Comparison of ENCODE assay signal across 10 mouse cellular contexts in genomic region chr1:132333201-132333600, GRCm38 (mm10). TPM values are rescaled to one million over a fixed set of nuclear protein-coding genes. Genes with fewer than 3 reads are reported as not detected.
DNase-seq lines count a peak whose midpoint lies in the region; ATAC-seq and TF ChIP-seq lines count a peak whose summit lies in the region.
"Had no signal": no experiment of that assay in that cellular context is flagged by ENCODE, and none has a peak within 500 bp of the region (broad histone marks: within the 10 kb centered on the region; RNA-seq: fewer than 3 reads in every experiment).

No protein-coding gene starts in this region.

- H3K4me3 ChIP-seq in heart, embryonic 13.5 days = no peak overlapping the region
- H3K4me3 ChIP-seq in neural tube, embryonic 12.5 days = no peak overlapping the region
- H3K4me3 ChIP-seq in intestine, postnatal 0 days (ENCODE audit: low read depth, low read length) = no peak overlapping the region
- no peak overlapping the region for H3K4me3 ChIP-seq in neural tube, embryonic 13.5 days
- H3K4me3 ChIP-seq: erythroblast, embryonic 14.5 days had no signal

- H3K9me3 ChIP-seq in heart, embryonic 13.5 days = no peaks in the 10 kb centered on the region
- no peaks in the 10 kb centered on the region for H3K9me3 ChIP-seq in neural tube, embryonic 12.5 days
- no peaks in the 10 kb centered on the region for H3K9me3 ChIP-seq in intestine, postnatal 0 days (ENCODE audit: control insufficient read depth)
- no peaks in the 10 kb centered on the region for H3K9me3 ChIP-seq in neural tube, embryonic 13.5 days

- H3K27ac ChIP-seq in heart, embryonic 13.5 days (replicated peaks) = peak overlapping the region; percentile 82
- H3K27ac ChIP-seq in neural tube, embryonic 12.5 days = peak overlapping the region; percentile 70
- peak overlapping the region; percentile 50; the same call in 1 of the 2 replicates for H3K27ac ChIP-seq in intestine, postnatal 0 days (ENCODE audit: low read depth, low read length)
- H3K27ac ChIP-seq in neural tube, embryonic 13.5 days (replicated peaks) = peak overlapping the region; percentile 77

- peak overlapping the region; percentile 27 for H3K4me2 ChIP-seq in heart, embryonic 13.5 days
- H3K4me2 ChIP-seq in neural tube, embryonic 12.5 days (replicated peaks) = peak overlapping the region; percentile 37
- H3K4me2 ChIP-seq in intestine, postnatal 0 days (replicated peaks; ENCODE audit: low read depth) = peak overlapping the region; percentile 27; the same call in 1 of the 2 replicates
- no peak overlapping the region for H3K4me2 ChIP-seq in neural tube, embryonic 13.5 days

- DNase-seq in heart, adult 8-10 months (ENCODE audit: low spot score) = no peak
- no peak for DNase-seq in neural tube, embryonic 10.5 days (ENCODE audit: extremely low spot score, low spot score)
- DNase-seq in urinary bladder, postnatal 4 days (ENCODE audit: low spot score in 2 of 2) = no peak
- DNase-seq in left cerebral cortex, postnatal 10 days (ENCODE audit: extremely low spot score in 1 of 2, low spot score in 2 of 2) = no peak

- intact Hi-C loops in left cerebral cortex, postnatal 10 days (cut with DNase I) = no loop called here

- ATAC-seq in heart, embryonic 13.5 days (ENCODE audit: extremely low read depth, insufficient number of reproducible peaks, low FRiP score, low TSS enrichment) = no peak
- 0 out of 2 replicates have a peak, but pooled peaks have one; percentile 7 for ATAC-seq in neural tube, embryonic 12.5 days (ENCODE audit: low FRiP score, low read depth)
- ATAC-seq in intestine, postnatal 0 days = no peak
- ATAC-seq in neural tube, embryonic 13.5 days (ENCODE audit: low read depth) = no peak; the same call in 1 of the 2 replicates

- peak overlapping the region; percentile 63; the same call in 1 of the 2 replicates for H3K9ac ChIP-seq in heart, embryonic 13.5 days
- 0 out of 2 replicates have a peak overlapping the region, but pooled peaks have one; percentile 26 for H3K9ac ChIP-seq in neural tube, embryonic 12.5 days
- no peak overlapping the region for H3K9ac ChIP-seq in intestine, postnatal 0 days (ENCODE audit: low read depth, low read length)
- 0 out of 2 replicates have a peak overlapping the region, but pooled peaks have one; percentile 13 for H3K9ac ChIP-seq in neural tube, embryonic 13.5 days

- 24% methylated on average over 2 of the region's 2 CpGs for WGBS in heart, embryonic 13.5 days
- 3% methylated on average over 2 of the region's 2 CpGs for WGBS in neural tube, embryonic 12.5 days
- WGBS in intestine, postnatal 0 days = 11% methylated on average over 2 of the region's 2 CpGs
- 6% methylated on average over 2 of the region's 2 CpGs for WGBS in neural tube, embryonic 13.5 days

- peaks cover 12% of the 10 kb centered on the region; the same call in 1 of the 2 replicates for H3K36me3 ChIP-seq in heart, embryonic 13.5 days
- peaks cover 38% of the 10 kb centered on the region for H3K36me3 ChIP-seq in neural tube, embryonic 12.5 days
- H3K36me3 ChIP-seq in intestine, postnatal 0 days (ENCODE audit: control insufficient read depth, insufficient read depth) = peaks cover 29% of the 10 kb centered on the region
- peaks cover 36% of the 10 kb centered on the region for H3K36me3 ChIP-seq in neural tube, embryonic 13.5 days

- TF ChIP-seq CTCF in intestine, postnatal 0 days (IDR thresholded peaks at IDR 0.05; ENCODE audit: low read depth) = no peak

- H3K27me3 ChIP-seq in heart, embryonic 13.5 days (replicated peaks) = no peaks in the 10 kb centered on the region
- no peaks in the 10 kb centered on the region for H3K27me3 ChIP-seq in neural tube, embryonic 12.5 days (replicated peaks)
- H3K27me3 ChIP-seq in intestine, postnatal 0 days (replicated peaks; ENCODE audit: control insufficient read depth, insufficient read depth, low read length) = no peaks in the 10 kb centered on the region
- H3K27me3 ChIP-seq in neural tube, embryonic 13.5 days = no peaks in the 10 kb centered on the region

- peaks cover 56% of the 10 kb centered on the region for H3K4me1 ChIP-seq in heart, embryonic 13.5 days
- peaks cover 46% of the 10 kb centered on the region for H3K4me1 ChIP-seq in neural tube, embryonic 12.5 days
- H3K4me1 ChIP-seq in intestine, postnatal 0 days (replicated peaks; ENCODE audit: control insufficient read depth, insufficient read depth, low read length) = peaks cover 12% of the 10 kb centered on the region
- H3K4me1 ChIP-seq in neural tube, embryonic 13.5 days (replicated peaks) = peaks cover 55% of the 10 kb centered on the region

RNA-seq across cellular contexts. Expression of gene Nuak2, which starts 17.3 kb away (rescaled TPM):
- 2.0 and 2.2 TPM in 2 replicates for polyA plus RNA-seq in heart, embryonic 13.5 days (2015; fragmentation: Nextera tagmentation; extraction: Ambion mirVana)
- 1 to 10 TPM; 3.8 to 5.2 (median 4.0) TPM for total RNA-seq in heart, adult 8-10 months (2022)
- polyA plus RNA-seq in neural tube, embryonic 12.5 days (2016; fragmentation: Nextera tagmentation; extraction: Ambion mirVana) = 21.8 and 22.8 TPM in 2 replicates
- polyA plus RNA-seq in intestine, postnatal 0 days (2015; fragmentation: Nextera tagmentation; extraction: Ambion mirVana) = 20.0 and 20.6 TPM in 2 replicates
- 9.0 and 10.5 TPM in 2 replicates for polyA plus RNA-seq in neural tube, embryonic 13.5 days (2015; fragmentation: Nextera tagmentation; extraction: Ambion mirVana)
- total RNA-seq in left cerebral cortex, postnatal 10 days (2021) = 1 to 10 TPM; 1.1 to 1.3 TPM
- polyA plus RNA-seq: erythroblast, embryonic 14.5 days had no signal

RNA-seq across cellular contexts. Expression of gene Klhdc8a, which starts 34.8 kb away (rescaled TPM):
- 0.34 and 0.63 TPM in 2 replicates for polyA plus RNA-seq in heart, embryonic 13.5 days (2015; fragmentation: Nextera tagmentation; extraction: Ambion mirVana)
- 10 to 100 TPM; 11.8 to 22.9 (median 17.5) TPM for total RNA-seq in heart, adult 8-10 months (2022)
- polyA plus RNA-seq in neural tube, embryonic 12.5 days (2016; fragmentation: Nextera tagmentation; extraction: Ambion mirVana) = 3.3 and 4.0 TPM in 2 replicates
- 0.46 and 0.51 TPM in 2 replicates for polyA plus RNA-seq in intestine, postnatal 0 days (2015; fragmentation: Nextera tagmentation; extraction: Ambion mirVana)
- 4.6 and 6.1 TPM in 2 replicates for polyA plus RNA-seq in neural tube, embryonic 13.5 days (2015; fragmentation: Nextera tagmentation; extraction: Ambion mirVana)
- 10 to 100 TPM; 18.4 to 19.8 TPM for total RNA-seq in left cerebral cortex, postnatal 10 days (2021)
- total RNA-seq: hematopoietic stem cell, adult 5-6 weeks had no signal
- polyA plus RNA-seq: erythroblast, embryonic 14.5 days had no signal

RNA-seq across cellular contexts. Expression of gene Tmcc2, which starts 57.9 kb away (rescaled TPM):
- polyA plus RNA-seq in heart, embryonic 13.5 days (2015; fragmentation: Nextera tagmentation; extraction: Ambion mirVana) = 31.5 and 35.8 TPM in 2 replicates
- 10 to 100 TPM; 27.5 to 31.3 (median 28.9) TPM for total RNA-seq in heart, adult 8-10 months (2022)
- polyA plus RNA-seq in neural tube, embryonic 12.5 days (2016; fragmentation: Nextera tagmentation; extraction: Ambion mirVana) = 38.0 and 42.4 TPM in 2 replicates
- 2.2 and 2.3 TPM in 2 replicates for polyA plus RNA-seq in intestine, postnatal 0 days (2015; fragmentation: Nextera tagmentation; extraction: Ambion mirVana)
- polyA plus RNA-seq in neural tube, embryonic 13.5 days (2015; fragmentation: Nextera tagmentation; extraction: Ambion mirVana) = 32.2 and 33.9 TPM in 2 replicates
- 100 to 1,000 TPM; 141 to 143 TPM for total RNA-seq in left cerebral cortex, postnatal 10 days (2021)
